Mouse (Mus musculus) forebrain, embryonic 10.5 days (tissue): ENCODE measurements around the gene Lrrc8d. TPM values are rescaled to one million over a fixed set of nuclear protein-coding genes. Genes with fewer than 3 reads are reported as not detected.

Source experiments
- DNase-seq: peaks from one replicate; pipeline ENCODE4 v3.0.0-alpha.2; 2017; ENCODE audit warnings: low spot score; ENCODE audit errors: extremely low spot score
- H3K27ac ChIP-seq: fragments of 300-500 bp; sonication (generic); 2 replicates; pipeline ENCODE4 v1.5.1; 2016; ENCODE audit warnings: mild to moderate bottlenecking
- H3K27me3 ChIP-seq: fragments of 300-500 bp; sonication (generic); 2 replicates; pipeline ENCODE4 v1.6.1; 2016; ENCODE audit warnings: mild to moderate bottlenecking; ENCODE audit not compliant: poor library complexity, severe bottlenecking
- H3K36me3 ChIP-seq: fragments of 300-500 bp; sonication (generic); replicated peaks from 2 replicates; pipeline ENCODE4 v1.6.1; 2016; ENCODE audit warnings: mild to moderate bottlenecking, moderate library complexity
- H3K4me1 ChIP-seq: fragments of 300-500 bp; sonication (generic); 2 replicates; pipeline ENCODE4 v1.6.1; 2016
- H3K4me3 ChIP-seq: fragments of 300-500 bp; sonication (generic); 2 replicates; pipeline ENCODE4 v1.5.1; 2016; ENCODE audit warnings: mild to moderate bottlenecking, moderate library complexity
- H3K9me3 ChIP-seq: fragments of 300-500 bp; sonication (generic); 2 replicates; pipeline ENCODE4 v1.6.1; 2016; ENCODE audit warnings: mild to moderate bottlenecking, moderate library complexity
- WGBS: fragments of 180-500 bp; shearing (Covaris S2); methylation state at CpG from one replicate; pipeline ENCODE4 v1.1.7; 2016; 5-methylcytosine and 5-hydroxymethylcytosine counted together
- polyA plus RNA-seq: library from polyadenylated mRNA; unstranded; fragments of >200 nt; fragmentation: Nextera tagmentation; extraction: Ambion mirVana; gene quantifications from 2 replicates; pipeline ENCODE4 v1.2.1, GENCODE M21; 2016

Lrrc8d gene
- polyA plus RNA-seq, 1 experiment from 2014 or later: 20.1 TPM

GRCm38 (mm10) chr5:105732433-105732891, 32.7 kb downstream of the Lrrc8d start:
- 41% methylated on average over 11 of the region's 11 CpGs for WGBS
- Histone ChIP-seq H3K27me3 (peaks cover 14% of the 10 kb centered on the region), H3K9me3 (no peaks in the 10 kb centered on the region), H3K4me1 (peaks cover 29% of the 10 kb centered on the region), H3K27ac (peak overlapping the region; percentile 76), H3K4me3 (peak overlapping the region; percentile 59), H3K36me3 (peaks cover 57% of the 10 kb centered on the region)
- no peak for DNase-seq

- WGBS: 86% methylated on average over 6 of the region's 6 CpGs
- H3K4me1 ChIP-seq: peaks cover 29% of the 10 kb centered on the region
- peaks cover 14% of the 10 kb centered on the region for H3K27me3 ChIP-seq
- H3K4me3 ChIP-seq: no peak overlapping the region
- H3K27ac ChIP-seq: no peak overlapping the region
- peaks cover 58% of the 10 kb centered on the region for H3K36me3 ChIP-seq
- no peaks in the 10 kb centered on the region for H3K9me3 ChIP-seq
- DNase-seq: no peak
Observed at GRCm38 (mm10) chr5:105733226-105733625, 33.5 kb downstream of the Lrrc8d start.

- Histone ChIP-seq H3K27me3 (peaks cover 1% of the 10 kb centered on the region), H3K4me3 (no peak overlapping the region), H3K36me3 (peaks cover 53% of the 10 kb centered on the region), H3K4me1 (peaks cover 33% of the 10 kb centered on the region), H3K27ac (no peak overlapping the region), H3K9me3 (no peaks in the 10 kb centered on the region)
- DNase-seq: no peak
- 92% methylated on average over 6 of the region's 6 CpGs for WGBS
Observed at GRCm38 (mm10) chr5:105736365-105736764, 36.6 kb downstream of the Lrrc8d start.

- no peaks in the 10 kb centered on the region for H3K9me3 ChIP-seq
- H3K27me3 ChIP-seq: no peaks in the 10 kb centered on the region; the same call in 1 of the 2 replicates
- 87% methylated on average over 6 of the region's 6 CpGs for WGBS
- H3K36me3 ChIP-seq: peaks cover 57% of the 10 kb centered on the region
- peaks cover 28% of the 10 kb centered on the region for H3K4me1 ChIP-seq
- H3K4me3 ChIP-seq: no peak overlapping the region
- no peak overlapping the region for H3K27ac ChIP-seq
- no peak for DNase-seq
Observed at GRCm38 (mm10) chr5:105737145-105737544, 37.4 kb downstream of the Lrrc8d start.

- no peaks in the 10 kb centered on the region for H3K27me3 ChIP-seq
- peak overlapping the region; percentile 58 for H3K27ac ChIP-seq
- peaks cover 40% of the 10 kb centered on the region for H3K4me1 ChIP-seq
- no peaks in the 10 kb centered on the region for H3K9me3 ChIP-seq
- no peak overlapping the region for H3K4me3 ChIP-seq
- 39% methylated on average over 7 of the region's 7 CpGs for WGBS
- peak; percentile 50 for DNase-seq
- H3K36me3 ChIP-seq: peaks cover 41% of the 10 kb centered on the region
Observed at GRCm38 (mm10) chr5:105740437-105740836, 40.7 kb downstream of the Lrrc8d start.

GRCm38 (mm10) chr5:105742641-105743040, 42.9 kb downstream of the Lrrc8d start:
- H3K27me3 ChIP-seq: no peaks in the 10 kb centered on the region
- peaks cover 48% of the 10 kb centered on the region for H3K36me3 ChIP-seq
- DNase-seq: no peak
- H3K4me1 ChIP-seq: peaks cover 44% of the 10 kb centered on the region
- H3K27ac ChIP-seq: 0 out of 2 replicates have a peak overlapping the region, but pooled peaks have one; percentile 20
- WGBS: 90% methylated on average over 5 of the region's 5 CpGs
- no peaks in the 10 kb centered on the region for H3K9me3 ChIP-seq
- H3K4me3 ChIP-seq: no peak overlapping the region

GRCm38 (mm10) chr5:105745324-105745723, 45.6 kb downstream of the Lrrc8d start:
- Histone ChIP-seq H3K4me1 (peaks cover 36% of the 10 kb centered on the region), H3K36me3 (peaks cover 48% of the 10 kb centered on the region), H3K4me3 (no peak overlapping the region), H3K9me3 (no peaks in the 10 kb centered on the region), H3K27me3 (no peaks in the 10 kb centered on the region), H3K27ac (no peak overlapping the region)
- DNase-seq: no peak
- WGBS: 83% methylated on average over 11 of the region's 11 CpGs

GRCm38 (mm10) chr5:105745927-105746454, 46.2 kb downstream of the Lrrc8d start:
- WGBS: 89% methylated on average over 5 of the region's 5 CpGs
- H3K27me3 ChIP-seq: no peaks in the 10 kb centered on the region
- no peaks in the 10 kb centered on the region for H3K9me3 ChIP-seq
- peaks cover 48% of the 10 kb centered on the region for H3K36me3 ChIP-seq
- H3K27ac ChIP-seq: no peak overlapping the region
- DNase-seq: no peak
- no peak overlapping the region for H3K4me3 ChIP-seq
- peaks cover 29% of the 10 kb centered on the region for H3K4me1 ChIP-seq

GRCm38 (mm10) chr5:105754803-105755202, 55.0 kb downstream of the Lrrc8d start:
- DNase-seq: no peak
- no peaks in the 10 kb centered on the region; the same call in 1 of the 2 replicates for H3K9me3 ChIP-seq
- H3K4me3 ChIP-seq: no peak overlapping the region
- 74% methylated on average over 8 of the region's 8 CpGs for WGBS
- H3K27me3 ChIP-seq: no peaks in the 10 kb centered on the region
- peaks cover 33% of the 10 kb centered on the region for H3K4me1 ChIP-seq
- H3K27ac ChIP-seq: peak overlapping the region; percentile 44; the same call in 1 of the 2 replicates
- peaks cover 46% of the 10 kb centered on the region for H3K36me3 ChIP-seq

GRCm38 (mm10) chr5:105755491-105755890, 55.7 kb downstream of the Lrrc8d start:
- H3K36me3 ChIP-seq: peaks cover 47% of the 10 kb centered on the region
- peaks cover 35% of the 10 kb centered on the region for H3K4me1 ChIP-seq
- H3K4me3 ChIP-seq: no peak overlapping the region
- H3K9me3 ChIP-seq: no peaks in the 10 kb centered on the region; the same call in 1 of the 2 replicates
- no peaks in the 10 kb centered on the region for H3K27me3 ChIP-seq
- no peak for DNase-seq
- 85% methylated on average over 6 of the region's 6 CpGs for WGBS
- no peak overlapping the region for H3K27ac ChIP-seq

- H3K4me3 ChIP-seq: no peak overlapping the region
- WGBS: 96% methylated on average over 17 of the region's 17 CpGs
- peaks cover 55% of the 10 kb centered on the region for H3K4me1 ChIP-seq
- H3K9me3 ChIP-seq: no peaks in the 10 kb centered on the region; the same call in 1 of the 2 replicates
- H3K27ac ChIP-seq: no peak overlapping the region
- H3K36me3 ChIP-seq: peaks cover 38% of the 10 kb centered on the region
- no peak for DNase-seq
- H3K27me3 ChIP-seq: no peaks in the 10 kb centered on the region
Observed at GRCm38 (mm10) chr5:105757978-105758377, 58.2 kb downstream of the Lrrc8d start.

GRCm38 (mm10) chr5:105758866-105759265, 59.1 kb downstream of the Lrrc8d start:
- peaks cover 38% of the 10 kb centered on the region for H3K36me3 ChIP-seq
- H3K27me3 ChIP-seq: no peaks in the 10 kb centered on the region
- no peaks in the 10 kb centered on the region; the same call in 1 of the 2 replicates for H3K9me3 ChIP-seq
- no peak for DNase-seq
- H3K4me3 ChIP-seq: no peak overlapping the region
- no peak overlapping the region for H3K27ac ChIP-seq
- whole genome bisulfite sequencing: 93% methylated on average over 9 of the region's 9 CpGs
- peaks cover 51% of the 10 kb centered on the region for H3K4me1 ChIP-seq

GRCm38 (mm10) chr5:105761848-105762482, 62.2 kb downstream of the Lrrc8d start:
- Histone ChIP-seq H3K27ac (peak overlapping the region; percentile 51; the same call in 1 of the 2 replicates), H3K27me3 (no peaks in the 10 kb centered on the region), H3K36me3 (peaks cover 33% of the 10 kb centered on the region), H3K9me3 (no peaks in the 10 kb centered on the region), H3K4me1 (peaks cover 41% of the 10 kb centered on the region), H3K4me3 (no peak overlapping the region; the same call in 1 of the 2 replicates)
- 62% methylated on average over 11 of the region's 11 CpGs for WGBS
- no peak for DNase-seq
